Mouse (Mus musculus) erythroblast, embryonic 14.5 days (primary cell): Measurements from ENCODE around the gene Slc25a25.

ENCODE experiments used
- GATA1 ChIP-seq: IDR thresholded peaks from 2 replicates; pipeline ENCODE4 v1.6.1; 2012; ENCODE audit warnings: low read length, inconsistent platforms, mixed read lengths
- TAL1 ChIP-seq: IDR thresholded peaks from 3 replicates; pipeline ENCODE4 v1.6.1; 2012; ENCODE audit warnings: low read length, inconsistent platforms, mixed read lengths

GRCm38 (mm10) chr2:32496190-32496589, 44.9 kb upstream of the Slc25a25 start:
- TF ChIP-seq TAL1 (no peak), GATA1 (no peak)
